Mouse (Mus musculus): ENCODE results near the gene Ppip5k2. TPM values are rescaled to one million over a fixed set of nuclear protein-coding genes. Genes with fewer than 3 reads are reported as not detected.

The Ppip5k2 gene
- total RNA-seq, 2 experiments from 2014 or later = 54.8 to 56.8 TPM

DNA sequence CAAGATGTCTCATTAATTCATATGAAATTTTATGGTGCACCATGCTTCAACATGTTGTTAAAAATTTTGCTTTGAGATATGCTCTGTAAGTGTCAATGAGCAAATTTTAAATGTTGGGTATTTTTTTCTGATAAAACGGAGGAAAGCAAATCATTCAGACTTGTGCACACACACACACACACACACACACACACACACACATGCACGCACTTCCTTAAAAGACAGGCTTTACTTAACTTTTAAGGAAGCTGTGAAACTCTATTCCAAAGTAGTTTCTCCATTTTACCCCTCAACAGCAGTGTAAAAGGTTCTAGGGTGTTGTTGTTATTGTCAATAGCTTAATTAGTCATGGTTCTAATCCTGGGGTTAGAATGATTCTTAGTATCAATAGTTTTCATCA is 94.1 kb downstream of the Ppip5k2 start:
- ATAC-seq (replicated peaks; ENCODE audit: low FRiP score, low TSS enrichment, poor library complexity, severe bottlenecking) = no peak

GRCm38 (mm10) chr1:97672849-97673248 is 97.4 kb downstream of the Ppip5k2 start:
- 0 out of 2 replicates have a peak, but pooled peaks have one; percentile 30 for ATAC-seq (replicated peaks; ENCODE audit: low FRiP score, low TSS enrichment, poor library complexity, severe bottlenecking)

DNA sequence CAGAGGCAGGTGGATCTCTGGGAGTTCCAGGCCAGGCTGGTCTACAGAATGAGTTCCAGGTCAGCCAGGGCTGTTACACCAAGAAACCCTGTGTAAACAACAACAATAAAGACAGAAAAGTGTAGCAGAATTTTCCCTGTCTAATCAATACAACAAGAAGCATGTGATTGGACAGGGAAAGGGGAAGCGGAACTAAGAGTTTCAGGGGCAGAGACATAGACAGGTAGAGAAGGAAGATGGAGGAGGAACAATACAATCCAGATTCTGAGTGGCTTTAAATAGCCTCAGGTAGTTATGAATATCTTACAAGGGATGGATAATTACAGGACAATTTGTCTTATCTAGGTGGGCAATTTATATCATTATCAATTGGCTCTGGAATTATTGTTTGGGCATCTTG is 102.9 kb downstream of the Ppip5k2 start:
- no peak for ATAC-seq (replicated peaks; ENCODE audit: low FRiP score, low TSS enrichment, poor library complexity, severe bottlenecking)

GRCm38 (mm10) chr1:97662324-97662723 is 107.9 kb downstream of the Ppip5k2 start:
- no peak for ATAC-seq (replicated peaks; ENCODE audit: low FRiP score, low TSS enrichment, poor library complexity, severe bottlenecking)

GRCm38 (mm10) chr1:97661406-97662241 is 108.6 kb downstream of the Ppip5k2 start, which contains the start of gene D1Ertd622e:
Gene D1Ertd622e (minus strand): TSS chr1:97662074.
- ATAC-seq (replicated peaks; ENCODE audit: low FRiP score, low TSS enrichment, poor library complexity, severe bottlenecking) = peak; percentile 72

DNA sequence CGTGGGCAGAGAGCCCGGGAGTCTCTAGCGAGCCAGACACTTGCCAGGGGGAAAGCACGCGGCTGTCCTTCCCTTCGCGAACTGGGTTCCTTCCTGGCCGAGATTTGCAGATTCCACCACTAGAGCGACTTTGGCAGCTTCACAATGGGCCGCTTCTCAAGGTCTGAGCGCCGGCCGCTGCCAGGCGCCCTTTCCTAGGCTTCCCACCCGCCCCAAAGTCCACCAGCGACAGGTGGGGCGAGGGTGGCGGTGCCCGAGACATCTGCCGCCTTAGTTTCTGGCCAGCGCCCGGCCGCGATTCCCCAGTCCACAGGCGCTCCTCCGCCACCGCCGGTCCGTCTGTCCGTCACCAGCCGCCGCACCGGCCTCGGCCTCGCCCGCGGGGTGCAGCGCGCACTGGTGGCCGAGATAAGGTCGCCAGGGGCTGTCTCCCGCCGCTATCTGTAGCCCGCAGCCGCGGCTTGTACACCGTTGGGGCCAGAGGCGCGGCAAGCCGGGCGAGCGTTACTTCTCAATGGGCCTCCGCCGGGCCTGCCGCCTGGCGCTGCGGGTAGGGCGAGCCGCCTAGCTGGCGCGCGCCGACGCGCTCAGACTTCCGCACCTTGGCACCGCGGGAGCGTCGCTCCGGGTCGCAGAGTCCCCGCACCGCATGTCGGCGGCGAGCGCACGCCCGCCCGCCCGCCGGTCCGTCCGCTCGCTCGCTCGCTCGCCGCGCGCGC is 109.4 kb downstream of the Ppip5k2 start:
- peak; percentile 88 for ATAC-seq (replicated peaks; ENCODE audit: low FRiP score, low TSS enrichment, poor library complexity, severe bottlenecking)

- ATAC-seq (replicated peaks; ENCODE audit: low FRiP score, low TSS enrichment, poor library complexity, severe bottlenecking) = no peak
These were observed 110.8 kb downstream of the Ppip5k2 start for GRCm38 (mm10) chr1:97659405-97659804.

DNA sequence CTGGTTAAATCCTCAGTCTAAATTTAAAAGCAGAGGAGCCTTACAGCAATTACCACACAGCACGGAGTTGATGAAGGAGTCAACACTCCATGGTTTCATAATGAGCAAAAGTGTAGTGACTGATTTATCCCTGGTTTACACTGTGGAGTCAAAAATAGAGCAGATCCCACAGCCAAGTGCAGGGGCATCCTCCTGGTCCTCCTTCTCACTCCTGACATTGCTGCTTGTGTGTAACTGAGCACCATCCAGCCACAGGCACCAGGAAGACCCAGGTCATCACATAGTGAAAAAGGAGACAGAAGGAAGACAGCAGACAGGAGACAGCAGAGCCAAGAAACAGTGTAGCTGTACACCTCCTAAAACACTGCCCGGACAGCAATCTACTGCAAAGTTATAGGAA is 112.4 kb downstream of the Ppip5k2 start:
- ATAC-seq (replicated peaks; ENCODE audit: low FRiP score, low TSS enrichment, poor library complexity, severe bottlenecking) = no peak

DNA sequence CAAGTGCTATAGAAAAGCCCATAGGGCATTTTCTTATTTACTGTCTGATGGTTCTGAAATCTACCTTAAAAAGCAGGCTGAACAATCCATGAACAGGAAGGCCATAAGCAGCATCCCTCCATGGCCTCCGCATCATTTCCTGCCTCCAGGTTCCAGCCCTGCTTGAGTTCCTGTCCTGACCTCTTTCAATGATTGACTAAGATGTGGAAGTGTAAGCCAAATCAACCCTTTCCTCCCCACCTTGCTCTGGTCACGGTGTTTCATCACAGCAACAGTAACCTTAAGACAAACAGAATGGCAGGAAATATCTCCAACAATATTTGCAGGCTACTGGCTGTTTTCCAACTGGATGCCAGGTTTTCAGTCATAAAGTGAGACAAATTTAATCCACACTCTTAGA is 113.0 kb downstream of the Ppip5k2 start:
- no peak for ATAC-seq (replicated peaks; ENCODE audit: low FRiP score, low TSS enrichment, poor library complexity, severe bottlenecking)

Other genes starting within 250 kb of the Ppip5k2 start
- 35.9 and 45.3 TPM in 2 replicates for gene D1Ertd622e, start 108.3 kb downstream of the Ppip5k2 start, total RNA-seq (2014; fragmentation: Nextera tagmentation)
- 48.1 and 63.7 TPM in 2 replicates for gene D1Ertd622e, start 108.3 kb downstream of the Ppip5k2 start, total RNA-seq (2017)
- gene Gin1, start 239 bp downstream of the Ppip5k2 start, total RNA-seq (2014; fragmentation: Nextera tagmentation) = 24.4 and 45.6 TPM in 2 replicates
- gene Gin1, start 239 bp downstream of the Ppip5k2 start, total RNA-seq (2017) = 20.6 and 26.7 TPM in 2 replicates

Data from megakaryocyte-erythroid progenitor cell, adult 5-6 weeks (primary cell).